Mouse (Mus musculus) C2C12 (cell line): ENCODE results near the gene Crx. TPM values are rescaled to one million over a fixed set of nuclear protein-coding genes. Genes with fewer than 3 reads are reported as not detected.
A peak's percentile ranks its signal among the peaks of the same experiment; 100 is the strongest.

Experiments
- H3K27me3 ChIP-seq: one replicate; pipeline ENCODE4 v1.6.1; 2011; ENCODE audit not compliant: control insufficient read depth, insufficient read depth, insufficient read length
- H3K36me3 ChIP-seq: one replicate; pipeline ENCODE4 v1.6.1; 2011; ENCODE audit not compliant: control insufficient read depth, insufficient read depth
- H3K4me3 ChIP-seq: one replicate; pipeline ENCODE4 v1.5.1; 2011; ENCODE audit warnings: mild to moderate bottlenecking, control low read depth; ENCODE audit not compliant: poor library complexity, insufficient read depth, severe bottlenecking
- H3K79me2 ChIP-seq: one replicate; pipeline ENCODE4 v1.6.1; 2011; ENCODE audit not compliant: control insufficient read depth, insufficient read depth
- H3K79me3 ChIP-seq: one replicate; pipeline ENCODE4 v1.6.1; 2011; ENCODE audit warnings: low read depth, control low read depth
- H3ac ChIP-seq: one replicate; pipeline ENCODE3; 2011; ENCODE audit warnings: low read depth; ENCODE audit not compliant: control insufficient read depth, insufficient read length
- CEBPB ChIP-seq: IDR thresholded peaks from one replicate; pipeline ENCODE4 v1.6.1; 2011; ENCODE audit warnings: low read depth, mild to moderate bottlenecking, control low read depth, moderate library complexity
- CTCF ChIP-seq: IDR thresholded peaks from one replicate; pipeline ENCODE4 v1.5.1; 2011; ENCODE audit not compliant: control insufficient read depth, insufficient read depth, insufficient read length
- FOSL1 ChIP-seq: IDR thresholded peaks from one replicate; pipeline ENCODE4 v1.8.0; 2011; ENCODE audit warnings: mild to moderate bottlenecking, low read length; ENCODE audit not compliant: poor library complexity, insufficient read depth, severe bottlenecking
- MAX ChIP-seq: IDR thresholded peaks from one replicate; pipeline ENCODE4 v1.6.1; 2011; ENCODE audit warnings: mild to moderate bottlenecking, control low read depth
- MYOD1 ChIP-seq: IDR thresholded peaks from one replicate; pipeline ENCODE4 v1.6.1; 2011; ENCODE audit warnings: low read depth; ENCODE audit not compliant: control insufficient read depth, insufficient read length
- MYOG ChIP-seq: IDR thresholded peaks from one replicate; pipeline ENCODE4 v1.6.1; 2011; ENCODE audit not compliant: control insufficient read depth, insufficient read length; ENCODE audit errors: extremely low read depth
- USF1 ChIP-seq: IDR thresholded peaks from one replicate; pipeline ENCODE4 v1.6.1; 2011; ENCODE audit warnings: low read depth, mild to moderate bottlenecking, control low read depth, moderate library complexity
- long read RNA-seq, 2 experiments: library from polyadenylated mRNA; unstranded; transcript quantifications; one replicate each; pipeline ENCODE4 v2.0.0; 2019 to 2020
- polyA plus RNA-seq: library from polyadenylated mRNA; unstranded; fragments of >200 nt; fragmentation: generic; extraction: Trizol; gene quantifications from one replicate; pipeline ENCODE4 v1.2.1, GENCODE M21; 2012; ENCODE audit warnings: missing spikeins

Crx gene
- not detected for polyA plus RNA-seq
- long read RNA-seq, experiment 1 = 0 reads
- long read RNA-seq, experiment 2 = 0 reads

DNA sequence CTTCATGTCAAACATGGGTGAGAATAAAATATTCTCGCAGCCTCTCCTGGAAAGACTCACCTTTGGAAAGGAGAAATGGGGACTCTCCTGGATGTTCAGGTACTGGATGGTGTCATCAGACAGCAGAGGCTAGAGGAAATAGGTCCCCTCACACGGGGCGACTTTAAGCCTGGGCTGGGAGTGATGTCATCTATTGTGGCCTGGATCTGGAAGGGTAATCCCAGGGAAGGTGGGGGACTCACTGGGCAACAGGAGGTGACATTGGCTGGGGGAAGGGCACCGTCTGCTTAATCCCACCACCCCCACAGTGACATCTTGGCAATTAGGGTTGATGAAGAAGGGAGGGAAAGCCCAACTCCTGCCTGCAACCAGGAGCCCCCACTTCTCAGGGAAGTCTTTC, at the start of gene Crx:
Gene Crx, minus strand, starts transcription at position 213 of the 400 bp plus-strand sequence.
- Histone ChIP-seq H3K79me2 (no peaks in the 10 kb centered on the region), H3K4me3 (no peak within 1 kb of the TSS), H3ac (no peak within 1 kb of the TSS), H3K36me3 (no peaks in the 10 kb centered on the region), H3K27me3 (peaks cover 7% of the 10 kb centered on the region), H3K79me3 (no peaks in the 10 kb centered on the region)
- no peak for TF ChIP-seq MAX
- TF ChIP-seq CEBPB = no peak
- TF ChIP-seq MYOG = no peak
- no peak for TF ChIP-seq MYOD1
- no peak for TF ChIP-seq CTCF
- no peak for TF ChIP-seq USF1
- no peak for TF ChIP-seq FOSL1

DNA sequence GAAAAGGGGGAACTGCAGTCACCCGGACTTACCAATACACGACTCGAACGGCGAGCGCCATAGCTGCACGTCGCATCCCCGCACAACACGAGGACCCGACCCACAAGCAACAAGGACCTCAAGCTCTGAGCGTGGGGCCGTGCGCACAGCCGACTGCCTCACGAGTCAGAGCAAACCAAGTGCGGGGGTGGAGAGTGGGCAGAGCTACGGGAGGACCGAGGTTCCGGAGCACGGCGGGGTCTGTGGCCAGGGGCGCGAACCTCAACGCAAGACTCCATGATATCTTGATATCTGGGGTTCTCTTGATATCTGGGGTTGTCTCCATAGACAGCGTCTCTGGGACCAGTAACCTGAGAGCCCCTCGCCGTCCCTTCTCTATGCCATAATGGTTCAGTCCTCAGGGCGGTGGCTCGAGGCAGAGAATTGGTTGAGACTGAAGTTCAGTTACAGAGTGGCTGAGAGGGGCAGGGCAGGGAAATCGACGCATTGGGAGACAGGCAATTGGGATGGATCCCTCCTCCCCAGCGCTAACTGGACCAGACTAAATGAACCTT, 42.5 kb upstream of the Crx start, which contains the start of gene Selenow:
Gene Selenow, minus strand, starts transcription at position 183 of the 554 bp plus-strand sequence.
- Histone ChIP-seq H3K27me3 (no peaks in the 10 kb centered on the region), H3K4me3 (peak within 1 kb of the TSS; percentile 72), H3K79me3 (peaks cover 24% of the 10 kb centered on the region), H3ac (peak within 1 kb of the TSS; percentile 78), H3K36me3 (peaks cover 17% of the 10 kb centered on the region), H3K79me2 (peaks cover 32% of the 10 kb centered on the region)
- TF ChIP-seq MAX (peak; percentile 37), MYOG (no peak), USF1 (no peak)

DNA sequence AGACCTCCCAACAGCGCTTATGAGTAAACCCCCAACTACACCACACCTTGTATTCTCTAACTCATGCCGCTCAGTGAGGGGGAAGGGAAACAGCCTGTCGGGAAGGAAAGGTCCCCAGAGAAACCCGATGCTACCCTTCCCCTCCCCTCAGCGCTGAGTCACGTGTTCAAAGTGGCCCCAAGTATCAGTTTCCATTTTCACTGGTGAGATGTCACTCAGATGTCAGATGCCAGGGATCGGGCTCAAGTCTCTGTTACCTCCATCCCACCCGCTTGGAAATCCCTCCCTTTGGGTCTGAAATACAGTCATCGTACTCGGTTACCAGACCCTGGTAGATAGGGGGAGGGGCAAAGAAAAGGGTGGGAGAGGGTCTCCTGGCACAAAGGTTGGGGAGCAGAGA, 42.0 kb upstream of the Crx start:
- TF ChIP-seq MAX (no peak), USF1 (peak; percentile 95), MYOD1 (no peak)
- Histone ChIP-seq H3K4me3 (peak overlapping the region; percentile 72), H3K27me3 (no peaks in the 10 kb centered on the region), H3K36me3 (peaks cover 21% of the 10 kb centered on the region), H3ac (peak overlapping the region; percentile 78), H3K79me2 (peaks cover 32% of the 10 kb centered on the region), H3K79me3 (peaks cover 24% of the 10 kb centered on the region)

DNA sequence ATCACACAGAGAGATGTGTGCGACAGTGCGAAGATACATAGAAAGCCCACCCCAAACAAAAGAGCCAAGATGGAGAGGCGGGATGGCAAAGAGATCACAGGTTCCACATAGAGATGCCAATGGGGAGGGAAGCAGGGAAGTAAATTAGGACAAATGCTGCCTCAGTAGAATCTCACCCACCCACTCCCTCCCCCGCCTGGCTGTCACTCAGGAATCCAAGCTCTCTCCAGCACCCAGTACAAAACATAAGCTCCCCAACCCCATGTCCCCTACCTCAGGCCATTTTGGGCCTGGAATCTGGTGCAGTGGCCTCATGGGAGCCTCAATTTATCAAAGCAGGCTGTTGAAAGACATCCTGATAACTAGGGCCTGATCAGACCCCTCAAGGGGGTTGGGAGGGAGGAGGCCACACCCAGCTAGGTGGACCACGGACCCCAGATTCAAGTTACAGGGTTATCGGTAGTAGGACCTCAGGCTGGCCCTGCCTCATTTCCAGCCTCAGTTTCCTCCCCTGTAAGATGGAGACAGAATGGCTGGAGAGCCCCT, 41.0 kb upstream of the Crx start:
- TF ChIP-seq FOSL1 (no peak), MYOD1 (no peak), USF1 (no peak), CTCF (no peak), CEBPB (no peak), MAX (no peak), MYOG (no peak)
- H3K79me2 ChIP-seq = peaks cover 32% of the 10 kb centered on the region

DNA sequence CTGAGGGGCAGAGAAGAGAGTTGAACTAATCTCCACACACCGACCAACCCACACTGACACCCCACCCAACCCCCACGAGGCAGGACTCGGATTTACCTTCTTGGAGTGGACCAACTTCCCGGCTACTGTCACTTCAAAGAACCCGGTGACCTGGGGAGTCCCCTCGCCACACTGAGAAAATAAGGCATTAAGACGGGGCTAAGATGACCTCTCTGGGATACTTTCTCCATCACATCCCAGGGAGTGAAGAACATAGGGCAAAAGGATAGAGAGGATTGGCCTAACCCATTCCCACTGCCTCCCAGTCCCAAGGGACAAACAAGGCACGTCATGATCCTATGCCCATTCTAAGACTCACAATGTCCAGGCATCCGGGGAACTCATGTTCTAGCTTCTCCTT, 40.2 kb upstream of the Crx start:
- TF ChIP-seq CEBPB (no peak), CTCF (no peak), USF1 (no peak), FOSL1 (no peak), MYOD1 (no peak), MYOG (no peak), MAX (no peak)
- Histone ChIP-seq H3K79me2 (peaks cover 32% of the 10 kb centered on the region), H3K79me3 (peaks cover 24% of the 10 kb centered on the region), H3K4me3 (no peak overlapping the region), H3K36me3 (peaks cover 24% of the 10 kb centered on the region), H3K27me3 (no peaks in the 10 kb centered on the region), H3ac (no peak overlapping the region)

More for the DNA sequence above, 41.0 kb upstream of the Crx start:
- H3K79me3 ChIP-seq = peaks cover 24% of the 10 kb centered on the region
- H3K36me3 ChIP-seq = peaks cover 24% of the 10 kb centered on the region
- H3K4me3 ChIP-seq = peak overlapping the region; percentile 72
- H3ac ChIP-seq = no peak overlapping the region
- H3K27me3 ChIP-seq = no peaks in the 10 kb centered on the region

DNA sequence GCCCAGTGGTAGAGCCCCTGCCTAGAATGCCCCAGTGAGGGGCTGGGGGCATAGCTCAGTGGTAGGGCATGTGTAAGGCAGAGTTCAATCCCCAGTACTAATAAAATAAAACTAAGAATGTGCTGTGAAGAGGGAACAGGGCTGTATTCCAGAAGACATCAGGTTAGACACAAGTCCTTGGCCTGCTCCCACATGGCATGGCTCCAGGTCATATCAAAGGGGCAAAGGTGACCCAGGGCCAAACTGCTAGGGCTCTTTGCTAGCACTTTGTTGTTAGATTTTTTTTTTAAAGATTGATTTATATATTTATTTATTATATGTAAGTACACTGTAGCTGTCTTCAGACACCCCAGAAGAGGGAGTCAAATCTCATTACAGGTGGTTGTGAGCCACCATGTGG, 38.6 kb upstream of the Crx start:
- H3K79me3 ChIP-seq = peaks cover 24% of the 10 kb centered on the region
- H3K36me3 ChIP-seq = peaks cover 24% of the 10 kb centered on the region
- TF ChIP-seq USF1 (no peak), CTCF (no peak), MAX (no peak), FOSL1 (no peak), MYOG (no peak), MYOD1 (no peak), CEBPB (no peak)
- no peak overlapping the region for H3ac ChIP-seq
- H3K4me3 ChIP-seq = no peak overlapping the region
- no peaks in the 10 kb centered on the region for H3K27me3 ChIP-seq
- peaks cover 32% of the 10 kb centered on the region for H3K79me2 ChIP-seq
